Mouse (Mus musculus): ENCODE results near the gene Gm428. TPM values are rescaled to one million over a fixed set of nuclear protein-coding genes. Genes with fewer than 3 reads are reported as not detected.
"Not testable (repeated sequence)": the region's sequence is repeated elsewhere in the genome, so short reads cannot be mapped to it uniquely, and the experiment has no call there.

The Gm428 gene
- not detected in 2 replicates for polyA plus RNA-seq (2015; fragmentation: Nextera tagmentation; extraction: Ambion mirVana)

GRCm38 (mm10) chr4:73683216-73683615 is at the start of gene Gm428:
TSS of gene Gm428 (plus strand) at chr4:73683516.
- H3K9ac ChIP-seq (replicated peaks; ENCODE audit: low read length); H3K4me3 ChIP-seq (ENCODE audit: low read length); H3K4me1 ChIP-seq (ENCODE audit: insufficient read depth, low read length); H3K9me3 ChIP-seq (ENCODE audit: low read length); H3K27me3 ChIP-seq (ENCODE audit: insufficient read depth, low read length); H3K4me2 ChIP-seq (replicated peaks; ENCODE audit: low read depth, low read length); H3K27ac ChIP-seq (ENCODE audit: low read length); ATAC-seq (ENCODE audit: low FRiP score, low TSS enrichment); H3K36me3 ChIP-seq (ENCODE audit: insufficient read depth, low read length): not testable (repeated sequence)
- WGBS = no CpG with 5 or more reads among the region's 4 CpGs

DNA sequence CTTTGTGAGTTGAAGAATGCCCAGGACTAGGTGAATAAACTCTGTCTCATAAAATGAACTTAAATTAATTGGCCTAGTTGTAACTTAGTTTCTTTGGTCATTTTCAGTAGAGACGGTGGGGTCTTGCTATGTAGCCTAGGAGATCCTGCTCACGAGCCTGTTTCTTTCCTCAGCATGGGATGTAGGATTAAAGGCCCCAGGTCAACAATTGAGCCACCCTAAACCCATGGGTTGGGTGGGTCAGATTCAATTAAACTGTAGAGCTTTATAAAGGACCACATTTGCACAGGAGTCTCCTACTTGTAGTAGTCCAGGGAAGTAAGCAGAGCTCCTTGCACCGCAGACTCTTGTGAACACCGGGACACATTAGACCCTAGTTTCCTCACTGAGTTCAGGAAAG is 45.5 kb upstream of the Gm428 start, which contains the start of gene Gm11236:
Gene Gm11236, plus strand, starts transcription at position 301 of the 400 bp plus-strand sequence.
- not testable (repeated sequence) for H3K4me1 ChIP-seq (ENCODE audit: insufficient read depth, low read length); H3K9me3 ChIP-seq (ENCODE audit: low read length); ATAC-seq (ENCODE audit: low FRiP score, low TSS enrichment); H3K27me3 ChIP-seq (ENCODE audit: insufficient read depth, low read length); H3K9ac ChIP-seq (replicated peaks; ENCODE audit: low read length); H3K4me3 ChIP-seq (ENCODE audit: low read length); H3K27ac ChIP-seq (ENCODE audit: low read length); H3K36me3 ChIP-seq (ENCODE audit: insufficient read depth, low read length); H3K4me2 ChIP-seq (replicated peaks; ENCODE audit: low read depth, low read length)
- WGBS = no CpG with 5 or more reads among the region's 4 CpGs

GRCm38 (mm10) chr4:73661864-73662263 is 21.5 kb upstream of the Gm428 start:
- not testable (repeated sequence) for H3K9me3 ChIP-seq (ENCODE audit: low read length); H3K36me3 ChIP-seq (ENCODE audit: insufficient read depth, low read length); H3K9ac ChIP-seq (replicated peaks; ENCODE audit: low read length); H3K4me2 ChIP-seq (replicated peaks; ENCODE audit: low read depth, low read length); H3K27me3 ChIP-seq (ENCODE audit: insufficient read depth, low read length); H3K4me1 ChIP-seq (ENCODE audit: insufficient read depth, low read length); H3K4me3 ChIP-seq (ENCODE audit: low read length); H3K27ac ChIP-seq (ENCODE audit: low read length); ATAC-seq (ENCODE audit: low FRiP score, low TSS enrichment)
- WGBS = 90% methylated on average over 4 of the region's 4 CpGs

DNA sequence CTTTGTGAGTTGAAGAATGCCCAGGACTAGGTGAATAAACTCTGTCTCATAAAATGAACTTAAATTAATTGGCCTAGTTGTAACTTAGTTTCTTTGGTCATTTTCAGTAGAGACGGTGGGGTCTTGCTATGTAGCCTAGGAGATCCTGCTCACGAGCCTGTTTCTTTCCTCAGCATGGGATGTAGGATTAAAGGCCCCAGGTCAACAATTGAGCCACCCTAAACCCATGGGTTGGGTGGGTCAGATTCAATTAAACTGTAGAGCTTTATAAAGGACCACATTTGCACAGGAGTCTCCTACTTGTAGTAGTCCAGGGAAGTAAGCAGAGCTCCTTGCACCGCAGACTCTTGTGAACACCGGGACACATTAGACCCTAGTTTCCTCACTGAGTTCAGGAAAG is 15.3 kb upstream of the Gm428 start, which contains the start of gene Gm11239:
Gene Gm11239, plus strand, starts transcription at position 301 of the 400 bp plus-strand sequence.
- not testable (repeated sequence) for H3K4me2 ChIP-seq (replicated peaks; ENCODE audit: low read depth, low read length); H3K27ac ChIP-seq (ENCODE audit: low read length); H3K9me3 ChIP-seq (ENCODE audit: low read length); H3K4me3 ChIP-seq (ENCODE audit: low read length); H3K27me3 ChIP-seq (ENCODE audit: insufficient read depth, low read length); ATAC-seq (ENCODE audit: low FRiP score, low TSS enrichment); H3K36me3 ChIP-seq (ENCODE audit: insufficient read depth, low read length); H3K4me1 ChIP-seq (ENCODE audit: insufficient read depth, low read length); H3K9ac ChIP-seq (replicated peaks; ENCODE audit: low read length)
- WGBS = no CpG with 5 or more reads among the region's 4 CpGs

DNA sequence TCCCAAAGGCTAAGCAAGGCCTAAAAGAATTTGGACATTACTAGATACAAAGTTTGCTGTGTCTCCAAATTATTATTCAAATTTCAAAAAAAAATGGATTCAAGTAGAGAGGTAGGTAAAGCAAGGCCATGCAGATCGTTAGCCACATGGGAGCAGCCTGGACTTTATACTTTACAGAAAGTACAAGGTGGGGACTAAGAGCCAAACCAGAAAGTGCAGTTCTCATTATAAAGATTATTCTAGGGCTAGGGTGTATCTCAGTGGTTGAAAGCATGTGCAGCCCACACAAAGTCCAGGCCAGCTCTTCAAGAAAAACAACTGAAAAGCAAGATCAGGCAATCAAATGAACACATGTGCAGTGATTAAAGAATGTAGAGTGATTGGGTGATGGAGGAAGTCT is 35.4 kb downstream of the Gm428 start:
- no peaks in the 10 kb centered on the region for H3K9me3 ChIP-seq (ENCODE audit: low read length)
- H3K4me3 ChIP-seq (ENCODE audit: low read length) = no peak overlapping the region
- H3K36me3 ChIP-seq (ENCODE audit: insufficient read depth, low read length) = no peaks in the 10 kb centered on the region
- no peak overlapping the region for H3K27ac ChIP-seq (ENCODE audit: low read length)
- H3K9ac ChIP-seq (replicated peaks; ENCODE audit: low read length) = no peak overlapping the region
- WGBS = 95% methylated on average over 1 of the region's 1 CpGs
- no peaks in the 10 kb centered on the region for H3K4me1 ChIP-seq (ENCODE audit: insufficient read depth, low read length)
- ATAC-seq (ENCODE audit: low FRiP score, low TSS enrichment) = no peak
- no peaks in the 10 kb centered on the region for H3K27me3 ChIP-seq (ENCODE audit: insufficient read depth, low read length)
- H3K4me2 ChIP-seq (replicated peaks; ENCODE audit: low read depth, low read length) = no peak overlapping the region

DNA sequence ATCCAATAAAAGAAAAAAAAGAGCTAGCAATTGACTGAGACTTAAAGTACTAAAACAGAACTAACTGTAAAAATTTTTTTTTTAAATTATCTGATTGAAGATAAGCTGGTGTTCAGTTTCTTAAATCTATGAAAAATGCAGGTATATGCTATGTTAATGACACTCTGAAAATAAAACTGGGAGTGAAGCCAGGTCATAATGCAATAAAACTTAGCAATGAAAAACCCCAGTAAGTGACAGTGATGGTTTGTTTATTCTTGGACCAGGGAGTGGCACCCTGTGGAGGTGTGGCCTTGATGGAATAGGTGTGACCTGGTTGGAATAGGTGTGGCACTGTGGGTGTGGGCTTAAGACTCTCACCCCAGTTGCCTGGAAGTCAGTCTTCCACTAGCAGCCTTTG is 36.5 kb downstream of the Gm428 start:
- Histone ChIP-seq H3K27me3 (ENCODE audit: insufficient read depth, low read length) (no peaks in the 10 kb centered on the region), H3K27ac (ENCODE audit: low read length) (no peak overlapping the region), H3K4me2 (replicated peaks; ENCODE audit: low read depth, low read length) (no peak overlapping the region), H3K36me3 (ENCODE audit: insufficient read depth, low read length) (no peaks in the 10 kb centered on the region), H3K4me1 (ENCODE audit: insufficient read depth, low read length) (no peaks in the 10 kb centered on the region), H3K9ac (replicated peaks; ENCODE audit: low read length) (no peak overlapping the region), H3K9me3 (ENCODE audit: low read length) (no peaks in the 10 kb centered on the region), H3K4me3 (ENCODE audit: low read length) (no peak overlapping the region)
- ATAC-seq (ENCODE audit: low FRiP score, low TSS enrichment) = no peak

Other genes with a start within 250 kb of the Gm428 start
- not detected in 2 replicates for gene Gm11238, start 75.6 kb upstream of the Gm428 start, polyA plus RNA-seq (2015; fragmentation: Nextera tagmentation; extraction: Ambion mirVana)
- not detected in 2 replicates for gene Gm11237, start 60.5 kb upstream of the Gm428 start, polyA plus RNA-seq (2015; fragmentation: Nextera tagmentation; extraction: Ambion mirVana)
- gene Gm11236, start 45.4 kb upstream of the Gm428 start, polyA plus RNA-seq (2015; fragmentation: Nextera tagmentation; extraction: Ambion mirVana) = not detected in 2 replicates
- gene Gm11239, start 15.2 kb upstream of the Gm428 start, polyA plus RNA-seq (2015; fragmentation: Nextera tagmentation; extraction: Ambion mirVana) = not detected in 2 replicates
- gene Rasef, start 107.5 kb downstream of the Gm428 start, polyA plus RNA-seq (2015; fragmentation: Nextera tagmentation; extraction: Ambion mirVana) = 7.5 and 7.6 TPM in 2 replicates
- gene Gm11758, start 192.8 kb downstream of the Gm428 start, polyA plus RNA-seq (2015; fragmentation: Nextera tagmentation; extraction: Ambion mirVana) = not detected in 2 replicates
- gene Gm11757, start 207.6 kb downstream of the Gm428 start, polyA plus RNA-seq (2015; fragmentation: Nextera tagmentation; extraction: Ambion mirVana) = not detected in 2 replicates
- not detected in 2 replicates for gene Gm13871, start 222.4 kb downstream of the Gm428 start, polyA plus RNA-seq (2015; fragmentation: Nextera tagmentation; extraction: Ambion mirVana)
- not detected in 2 replicates for gene Gm11756, start 237.2 kb downstream of the Gm428 start, polyA plus RNA-seq (2015; fragmentation: Nextera tagmentation; extraction: Ambion mirVana)

All from kidney, embryonic 16.5 days (tissue).